Mouse (Mus musculus) kidney, adult 10 weeks (tissue): ENCODE results near the gene Galnt6. TPM values are rescaled to one million over a fixed set of nuclear protein-coding genes. Genes with fewer than 3 reads are reported as not detected.

Experiments used
- polyA plus RNA-seq: library from polyadenylated mRNA; stranded (reverse); fragments of 350-450 nt; fragmentation: Illumina TruSeq; extraction: RNeasy Lipid Tissue Mini Kit (QIAGEN cat#74804); gene quantifications from one replicate; pipeline ENCODE4 v1.2.3, GENCODE M21; 2014; ENCODE audit warnings: low read depth, low replicate concordance

Galnt6 gene
- polyA plus RNA-seq: 0.16 TPM

GRCm38 (mm10) chr15:100729281-100729985 lies at the start of gene Galnt6:
Gene Galnt6, minus strand, starts transcription at chr15:100729376.

GRCm38 (mm10) chr15:100761419-100762185 lies 32.4 kb upstream of the Galnt6 start, which contains the start of gene Slc4a8:
Gene Slc4a8, plus strand, starts transcription at chr15:100761747.

GRCm38 (mm10) chr15:100687430-100687971 lies 41.7 kb downstream of the Galnt6 start, which contains the start of gene Cela1:
Gene Cela1, minus strand, starts transcription at chr15:100687921.

GRCm38 (mm10) chr15:100669337-100669736 lies 59.8 kb downstream of the Galnt6 start, which contains the start of gene Bin2:
Gene Bin2, minus strand, starts transcription at chr15:100669553.

Other genes with a start within 250 kb of the Galnt6 start
- 1.3 TPM for gene Csrnp2, start 233.9 kb downstream of the Galnt6 start, polyA plus RNA-seq
- 9.4 TPM for gene Tfcp2, start 177.4 kb downstream of the Galnt6 start, polyA plus RNA-seq
- 4.9 TPM for gene Pou6f1, start 129.4 kb downstream of the Galnt6 start, polyA plus RNA-seq
- 293 TPM for gene Dazap2, start 114.0 kb downstream of the Galnt6 start, polyA plus RNA-seq
- gene Smagp, start 92.4 kb downstream of the Galnt6 start, polyA plus RNA-seq: 1.0 TPM
- gene Bin2, start 59.8 kb downstream of the Galnt6 start, polyA plus RNA-seq: not detected
- gene Cela1, start 41.5 kb downstream of the Galnt6 start, polyA plus RNA-seq: 21.6 TPM
- 6.3 TPM for gene Slc4a8, start 32.4 kb upstream of the Galnt6 start, polyA plus RNA-seq
- 0.36 TPM for gene Scn8a, start 140.5 kb upstream of the Galnt6 start, polyA plus RNA-seq